Mouse (Mus musculus) heart, adult 2 months (tissue): ENCODE data around the gene Phykpl. TPM values are rescaled to one million over a fixed set of nuclear protein-coding genes. Genes with fewer than 3 reads are reported as not detected.

ENCODE experiments used
- DNase-seq, 2 experiments: peaks; one replicate each; pipeline ENCODE4 v3.0.0; 2021
- H3K27ac ChIP-seq: fragments of 200-600 bp; 2 replicates; pipeline ENCODE4 v1.8.1; 2022
- H3K27me3 ChIP-seq: fragments of 200-500 bp; 2 replicates; pipeline ENCODE4 v1.6.1; 2012; ENCODE audit warnings: mild to moderate bottlenecking, low read length, inconsistent platforms, mixed read lengths; ENCODE audit not compliant: control insufficient read depth, insufficient read depth
- H3K36me3 ChIP-seq: fragments of 200-500 bp; 2 replicates; pipeline ENCODE4 v1.6.1; 2012; ENCODE audit warnings: low read length, inconsistent platforms; ENCODE audit not compliant: control insufficient read depth, insufficient read depth
- H3K4me1 ChIP-seq: fragments of 200-500 bp; 2 replicates; pipeline ENCODE4 v1.6.1; 2011; ENCODE audit warnings: low read length; ENCODE audit not compliant: control insufficient read depth, insufficient read depth
- H3K4me3 ChIP-seq: fragments of 200-600 bp; 2 replicates; pipeline ENCODE4 v1.8.1; 2022
- H3K79me2 ChIP-seq: fragments of 200-500 bp; replicated peaks from 2 replicates; pipeline ENCODE4 v1.6.1; 2012; ENCODE audit warnings: mild to moderate bottlenecking, inconsistent platforms, low read length, moderate library complexity, mixed read lengths; ENCODE audit not compliant: control insufficient read depth, insufficient read depth
- H3K9ac ChIP-seq: fragments of 200-500 bp; 2 replicates; pipeline ENCODE4 v1.6.1; 2012; ENCODE audit warnings: low read depth, mild to moderate bottlenecking, control low read depth, inconsistent platforms, low read length, mixed read lengths
- CTCF ChIP-seq: fragments of 200-600 bp; IDR thresholded peaks from 2 replicates; pipeline ENCODE4 v1.8.1; 2022; ENCODE audit warnings: antibody characterized with exemption, mild to moderate bottlenecking, moderate library complexity
- EP300 ChIP-seq: fragments of 200-500 bp; IDR thresholded peaks from 2 replicates; pipeline ENCODE4 v1.6.1; 2011; ENCODE audit warnings: low read depth, low read length, control low read depth; ENCODE audit not compliant: insufficient read depth
- POLR2A ChIP-seq: fragments of 200-500 bp; IDR thresholded peaks from 2 replicates; pipeline ENCODE4 v1.6.1; 2011; ENCODE audit warnings: mild to moderate bottlenecking, low read depth, low read length, control low read depth; ENCODE audit not compliant: insufficient read depth
- WGBS: fragments of 180-500 bp; shearing (Covaris S2); methylation state at CpG from one replicate; pipeline ENCODE4 v1.1.7; 2018; 5-methylcytosine and 5-hydroxymethylcytosine counted together
- intact Hi-C: fragments of 180-260 bp; cut with DNase I; formaldehyde crosslinking; loops from one replicate; pipeline ENCODE4 v1.15.1; 2025
- polyA plus RNA-seq: library from polyadenylated mRNA; depleted of rRNA; stranded (reverse); fragments of >200 nt; gene quantifications from 2 replicates; pipeline ENCODE4 v1.2.3, GENCODE M21; 2012
- total RNA-seq, 2 experiments: library from RNA; stranded (reverse); gene quantifications; 2 replicates each; pipeline ENCODE4 v1.2.3; 2021

Phykpl gene
- total and polyA plus RNA-seq, 3 experiments = 6.9 to 16.8 (median 8.9) TPM

- under 1% methylated on average over 61 of the region's 61 CpGs for WGBS
These were observed 51.2 kb downstream of the Phykpl start, which contains the start of gene Rmnd5b for GRCm38 (mm10) chr11:51635525-51636322. Rmnd5b (minus strand) TSS chr11:51635896.

GRCm38 (mm10) chr11:51636323-51636684 is 51.7 kb downstream of the Phykpl start:
- WGBS = 5% methylated on average over 6 of the region's 6 CpGs
- H3K36me3 ChIP-seq = no peaks in the 10 kb centered on the region
- TF ChIP-seq POLR2A (no peak), CTCF (peak; percentile 86)
- peak overlapping the region; percentile 86 for H3K4me3 ChIP-seq
- H3K79me2 ChIP-seq = no peaks in the 10 kb centered on the region; the same call in 1 of the 2 replicates
- peak overlapping the region; percentile 93 for H3K9ac ChIP-seq
- no peaks in the 10 kb centered on the region for H3K27me3 ChIP-seq
- intact Hi-C loops = loop anchor here (5.0 kb wide), 1 partner anchor 46 kb away; no protein-coding TSS in a partner anchor
- H3K27ac ChIP-seq = peak overlapping the region; percentile 83
- DNase-seq = peak; percentile 55 to 59
- H3K4me1 ChIP-seq = peaks cover 12% of the 10 kb centered on the region

More at GRCm38 (mm10) chr11:51635525-51636322, 51.2 kb downstream of the Phykpl start, which contains the start of gene Rmnd5b:
- Histone ChIP-seq H3K9ac (peak within 1 kb of the TSS; percentile 93), H3K79me2 (no peaks in the 10 kb centered on the region; the same call in 1 of the 2 replicates), H3K4me1 (peaks cover 11% of the 10 kb centered on the region), H3K4me3 (peak within 1 kb of the TSS; percentile 86), H3K36me3 (no peaks in the 10 kb centered on the region), H3K27ac (peak within 1 kb of the TSS; percentile 83), H3K27me3 (no peaks in the 10 kb centered on the region)
- DNase-seq = peak; percentile 92
- intact Hi-C loops = loop anchor here (2.0 to 5.0 kb wide), 2 partner anchors 15 to 47 kb away; no protein-coding TSS in a partner anchor
- peak; percentile 31; the same call in 1 of the 2 replicates for TF ChIP-seq EP300
- peak; percentile 24; the same call in 1 of the 2 replicates for TF ChIP-seq CTCF
- TF ChIP-seq POLR2A = peak; percentile 56; the same call in 1 of the 2 replicates

- peak; percentile 65 to 77 for DNase-seq
- no peak for TF ChIP-seq POLR2A
- TF ChIP-seq EP300 = no peak
- no peak for TF ChIP-seq CTCF
- intact Hi-C loops = loop anchor here (5.0 kb wide), 1 partner anchor 44 kb away; no protein-coding TSS in a partner anchor
- Histone ChIP-seq H3K27ac (peak overlapping the region; percentile 71), H3K4me3 (peak overlapping the region; percentile 34), H3K36me3 (peaks cover 2% of the 10 kb centered on the region; the same call in 1 of the 2 replicates), H3K27me3 (no peaks in the 10 kb centered on the region), H3K9ac (peak overlapping the region; percentile 64), H3K79me2 (no peaks in the 10 kb centered on the region; the same call in 1 of the 2 replicates), H3K4me1 (peaks cover 9% of the 10 kb centered on the region)
- WGBS = 5% methylated on average over 17 of the region's 17 CpGs
These were observed 53.4 kb downstream of the Phykpl start for GRCm38 (mm10) chr11:51637971-51638414.

DNA sequence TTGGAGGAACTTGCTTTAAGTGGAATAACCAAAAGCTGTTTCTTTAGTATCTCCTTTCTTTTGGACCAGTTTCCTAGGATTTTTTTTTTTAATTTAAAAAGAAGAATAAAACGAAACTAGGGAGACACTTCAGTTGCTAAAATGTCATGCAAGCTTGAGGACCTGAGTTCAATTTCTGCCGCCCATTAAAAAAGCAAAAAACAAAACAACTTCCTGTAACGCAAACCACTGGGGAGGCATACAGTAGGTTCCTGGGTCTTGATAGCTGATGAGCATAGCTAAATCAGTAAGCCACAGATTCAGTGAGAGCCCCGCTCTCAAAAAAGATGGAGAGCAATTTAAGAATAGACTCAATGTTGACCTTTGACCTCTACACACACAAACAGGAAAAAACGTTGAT is 53.9 kb downstream of the Phykpl start:
- intact Hi-C loops = loop anchor here (5.0 kb wide), 1 partner anchor 44 kb away; no protein-coding TSS in a partner anchor
- WGBS = 48% methylated on average over 5 of the region's 5 CpGs

DNA sequence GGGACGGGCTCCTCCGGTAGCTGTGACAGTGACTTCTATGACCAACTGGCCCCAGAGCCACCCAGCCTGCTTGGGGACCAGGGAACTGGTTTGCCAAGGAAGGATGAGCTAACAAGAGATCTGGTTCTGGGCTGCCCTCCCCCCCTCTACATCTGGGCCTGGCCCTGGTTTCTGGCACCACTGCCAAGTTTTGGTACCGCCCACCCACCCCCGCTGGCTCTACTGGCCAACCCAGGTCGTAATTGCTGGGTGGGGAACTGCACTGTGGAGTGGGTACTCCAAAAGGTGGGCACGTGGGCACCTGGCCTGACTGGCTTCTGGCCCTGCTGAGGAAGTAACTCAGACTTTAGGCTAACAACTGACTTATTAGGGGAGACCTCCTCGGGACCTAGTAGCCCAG is 56.2 kb downstream of the Phykpl start:
- no peak overlapping the region for H3K27ac ChIP-seq
- DNase-seq = no peak
- no peak for TF ChIP-seq CTCF
- H3K27me3 ChIP-seq = no peaks in the 10 kb centered on the region
- peaks cover 11% of the 10 kb centered on the region for H3K4me1 ChIP-seq
- H3K9ac ChIP-seq = no peak overlapping the region
- H3K79me2 ChIP-seq = no peaks in the 10 kb centered on the region
- H3K36me3 ChIP-seq = peaks cover 2% of the 10 kb centered on the region
- H3K4me3 ChIP-seq = no peak overlapping the region
- 59% methylated on average over 7 of the region's 7 CpGs for whole genome bisulfite sequencing
- intact Hi-C loops = no loop called here

More for the DNA sequence above, 53.9 kb downstream of the Phykpl start:
- TF ChIP-seq EP300 (no peak), CTCF (no peak), POLR2A (no peak)
- H3K27me3 ChIP-seq = no peaks in the 10 kb centered on the region
- no peaks in the 10 kb centered on the region; the same call in 1 of the 2 replicates for H3K79me2 ChIP-seq
- H3K4me3 ChIP-seq = peak overlapping the region; percentile 34
- peaks cover 2% of the 10 kb centered on the region; the same call in 1 of the 2 replicates for H3K36me3 ChIP-seq
- peak overlapping the region; percentile 71 for H3K27ac ChIP-seq
- peaks cover 12% of the 10 kb centered on the region for H3K4me1 ChIP-seq
- DNase-seq = no peak
- no peak overlapping the region for H3K9ac ChIP-seq

DNA sequence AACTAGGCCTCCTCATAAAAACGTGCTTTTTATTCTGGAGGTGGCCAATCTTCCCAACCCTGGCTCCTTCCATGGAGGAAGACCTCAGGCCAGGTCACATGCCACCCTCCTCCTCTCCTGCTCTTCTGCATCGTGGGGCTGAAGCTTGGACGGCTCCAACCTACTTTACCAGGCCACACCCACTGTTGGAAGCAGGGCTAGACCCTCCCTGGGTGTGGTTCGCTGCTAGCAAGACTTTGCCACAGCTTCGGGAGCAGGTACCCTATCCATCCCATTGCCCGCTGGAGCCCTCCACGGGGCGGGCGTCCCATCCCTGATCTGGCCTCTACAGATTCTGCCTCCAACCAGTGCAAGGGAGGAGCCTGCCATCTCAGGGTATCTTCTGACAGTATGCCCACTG is 58.6 kb downstream of the Phykpl start:
- H3K27ac ChIP-seq = peak overlapping the region; percentile 28; the same call in 1 of the 2 replicates
- peak in 1 of 2 experiments; percentile 37 for DNase-seq
- H3K36me3 ChIP-seq = peaks cover 2% of the 10 kb centered on the region
- no peaks in the 10 kb centered on the region for H3K79me2 ChIP-seq
- H3K4me3 ChIP-seq = no peak overlapping the region
- WGBS = 53% methylated on average over 9 of the region's 9 CpGs
- peaks cover 12% of the 10 kb centered on the region for H3K4me1 ChIP-seq
- no peaks in the 10 kb centered on the region for H3K27me3 ChIP-seq
- intact Hi-C loops = no loop called here
- TF ChIP-seq POLR2A (no peak), EP300 (no peak), CTCF (no peak)
- H3K9ac ChIP-seq = no peak overlapping the region
